ENCODE assay signal across 13 mouse cellular contexts in genomic region chr1:182882611-182883010, GRCm38 (mm10).
"Had no signal": no experiment of that assay in that cellular context is flagged by ENCODE, and none has a peak within 500 bp of the region (broad histone marks: within the 10 kb centered on the region; RNA-seq: fewer than 3 reads in every experiment).

No protein-coding gene starts in this region.

- DNase-seq: liver, postnatal 0 days; lung, adult 2 months; lung, postnatal 14 days; lung, postnatal 36 days; retina, postnatal 1 day; right cerebral cortex, adult 18-20 months; right cerebral cortex, postnatal 25 days; thymus, adult 18-20 months; thymus, postnatal 14 days; thymus, postnatal 36 days had no signal

- ATAC-seq: liver, postnatal 0 days; lung, postnatal 0 days; midbrain, embryonic 13.5 days; midbrain, embryonic 15.5 days had no signal
